Mouse (Mus musculus) WW6 (cell line): ENCODE data around the gene Rasl10a.
A peak's percentile ranks its signal among the peaks of the same experiment; 100 is the strongest.
"Not testable (repeated sequence)": the region's sequence is repeated elsewhere in the genome, so short reads cannot be mapped to it uniquely, and the experiment has no call there.

ENCODE experiments used
- DNase-seq: peaks from one replicate; pipeline ENCODE4 v3.0.0-alpha.2; 2013; ENCODE audit warnings: low read depth, low spot score

Gene Rasl10a

DNA sequence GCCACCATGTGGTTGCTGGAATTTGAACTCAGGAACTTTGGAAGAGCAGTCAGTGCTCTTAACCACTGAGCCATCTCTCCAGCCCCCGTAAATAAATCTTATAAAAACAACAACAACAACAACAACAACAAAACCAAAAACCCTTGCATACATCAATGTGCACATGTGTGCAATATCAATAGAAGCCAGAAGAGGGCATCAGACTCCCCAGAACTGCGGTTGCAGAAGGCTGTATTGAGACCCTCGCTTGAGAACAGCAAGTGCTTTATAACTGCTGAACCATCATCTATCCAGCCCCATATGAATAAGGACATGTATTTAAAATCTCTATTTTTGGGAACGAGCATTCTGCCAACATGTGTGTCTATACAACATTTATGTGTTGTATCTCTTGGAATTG lies 17.0 kb downstream of the Rasl10a start:
- no peak for DNase-seq

GRCm38 (mm10) chr11:5075760-5076159 lies 17.8 kb downstream of the Rasl10a start:
- no peak for DNase-seq

DNA sequence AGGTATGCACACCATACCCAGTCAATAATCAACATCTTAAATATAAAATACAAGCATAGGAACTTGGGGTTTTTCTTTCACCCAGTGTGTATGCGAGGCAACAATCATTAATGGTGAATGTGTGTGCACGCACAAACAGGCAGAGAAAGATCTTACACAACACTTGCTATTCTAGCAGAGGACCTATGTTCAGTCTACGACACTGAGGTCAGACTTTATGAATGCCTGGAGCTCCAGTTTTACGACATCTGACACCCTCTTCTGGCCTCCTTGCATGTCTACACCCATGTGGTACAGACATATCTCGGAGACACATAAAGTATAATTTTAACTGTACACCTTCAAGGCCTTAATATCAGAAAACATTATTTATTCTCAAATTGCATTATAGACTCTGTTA lies 18.9 kb downstream of the Rasl10a start:
- not testable (repeated sequence) for DNase-seq

GRCm38 (mm10) chr11:5089147-5089546 lies 31.2 kb downstream of the Rasl10a start:
- no peak for DNase-seq

DNA sequence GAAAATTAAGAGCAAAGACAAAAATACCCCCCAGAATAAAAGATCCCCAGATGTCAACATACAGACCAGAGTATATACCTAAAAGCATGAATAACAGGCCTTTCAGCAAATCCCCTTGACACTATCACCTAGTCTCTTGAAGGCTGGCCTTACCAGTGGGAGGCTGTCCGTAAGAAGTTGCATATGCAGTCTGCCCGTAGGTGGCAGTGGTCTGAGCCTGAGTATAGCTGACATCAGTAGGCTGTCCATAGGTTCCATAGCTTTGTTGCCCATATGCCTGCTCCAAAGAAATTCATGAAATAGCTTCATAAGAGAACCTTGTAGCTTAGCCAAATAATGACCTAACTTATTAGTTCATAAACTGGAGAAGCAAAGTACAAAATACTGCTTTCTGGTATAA lies 33.8 kb downstream of the Rasl10a start:
- DNase-seq, result no peak

DNA sequence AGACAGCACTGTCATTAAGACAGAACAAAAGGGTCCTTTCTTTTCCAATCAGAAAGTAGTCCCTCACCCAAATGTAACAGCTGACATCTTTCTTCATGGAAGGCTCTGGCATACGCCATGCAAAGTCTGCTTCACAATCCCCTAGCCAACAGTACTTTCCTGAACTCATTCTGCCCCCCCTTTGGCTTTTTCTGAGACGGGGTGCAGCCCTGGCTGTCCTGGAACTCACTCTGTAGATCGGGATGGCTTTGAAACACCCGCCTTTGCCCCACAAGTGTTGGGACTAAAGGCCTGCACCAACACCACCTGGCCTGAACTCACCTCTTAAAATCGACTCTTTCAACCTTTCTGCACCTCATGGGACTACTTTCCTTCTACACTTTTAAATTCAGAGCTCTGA lies 37.9 kb downstream of the Rasl10a start:
- no peak for DNase-seq

DNA sequence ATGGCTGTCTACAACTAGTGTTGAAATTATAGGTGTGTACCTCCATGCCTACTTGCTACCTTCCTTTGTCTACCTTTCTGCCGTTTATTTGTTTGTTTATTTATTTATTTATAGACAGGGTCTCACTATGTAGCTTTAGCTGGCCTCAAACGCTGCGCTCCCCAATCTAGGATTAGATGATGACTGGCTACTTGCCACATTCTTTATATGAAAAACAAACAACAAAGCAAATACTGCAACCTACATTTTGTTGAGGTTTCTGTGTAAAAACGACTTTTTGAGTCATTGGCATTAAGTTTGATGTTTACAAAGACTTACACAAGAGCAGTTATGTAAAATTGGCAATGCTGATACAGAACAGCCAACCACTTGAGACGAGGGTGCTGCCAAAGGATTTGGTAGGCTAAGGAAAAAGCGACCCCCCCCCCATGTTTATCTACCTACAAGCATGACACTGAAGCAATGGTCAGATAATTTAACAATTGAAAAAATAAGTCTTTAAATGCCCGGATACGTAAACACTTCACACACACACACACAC lies 38.6 kb downstream of the Rasl10a start:
- DNase-seq, result no peak

DNA sequence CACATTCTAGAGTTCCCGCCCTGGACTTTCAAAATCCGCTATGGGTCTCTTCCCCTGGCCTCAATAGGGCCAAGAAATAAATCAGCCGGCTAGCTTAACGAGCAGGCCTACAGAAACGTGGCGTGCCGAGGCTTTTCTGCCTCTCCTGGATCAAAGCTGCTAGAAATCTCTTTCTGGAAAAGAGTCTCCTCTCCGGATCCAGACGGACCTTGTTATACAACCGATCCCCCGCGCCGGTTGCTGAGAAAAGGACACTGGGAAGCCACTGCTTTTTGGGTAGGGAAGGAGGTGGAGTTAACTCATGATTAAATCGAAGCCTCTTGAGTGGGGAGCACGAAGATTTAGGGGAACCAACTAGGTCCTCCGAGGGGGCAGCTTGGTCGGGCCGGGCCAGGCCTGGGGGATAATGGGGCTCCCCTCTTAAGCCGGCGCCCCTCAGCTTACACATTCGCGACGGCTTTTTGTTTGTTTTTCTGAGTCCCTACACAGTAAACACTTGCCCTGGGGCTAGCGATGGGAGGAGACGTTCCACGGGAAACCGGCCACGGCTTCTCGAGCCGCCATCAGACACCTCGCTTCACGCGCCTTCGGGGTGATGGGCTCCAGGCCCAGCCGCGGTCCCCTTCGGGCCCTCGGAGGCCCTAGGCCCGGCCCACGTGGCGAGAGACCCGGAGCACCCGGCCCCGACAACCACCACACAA lies 40.3 kb downstream of the Rasl10a start:
- DNase-seq, result no peak

DNA sequence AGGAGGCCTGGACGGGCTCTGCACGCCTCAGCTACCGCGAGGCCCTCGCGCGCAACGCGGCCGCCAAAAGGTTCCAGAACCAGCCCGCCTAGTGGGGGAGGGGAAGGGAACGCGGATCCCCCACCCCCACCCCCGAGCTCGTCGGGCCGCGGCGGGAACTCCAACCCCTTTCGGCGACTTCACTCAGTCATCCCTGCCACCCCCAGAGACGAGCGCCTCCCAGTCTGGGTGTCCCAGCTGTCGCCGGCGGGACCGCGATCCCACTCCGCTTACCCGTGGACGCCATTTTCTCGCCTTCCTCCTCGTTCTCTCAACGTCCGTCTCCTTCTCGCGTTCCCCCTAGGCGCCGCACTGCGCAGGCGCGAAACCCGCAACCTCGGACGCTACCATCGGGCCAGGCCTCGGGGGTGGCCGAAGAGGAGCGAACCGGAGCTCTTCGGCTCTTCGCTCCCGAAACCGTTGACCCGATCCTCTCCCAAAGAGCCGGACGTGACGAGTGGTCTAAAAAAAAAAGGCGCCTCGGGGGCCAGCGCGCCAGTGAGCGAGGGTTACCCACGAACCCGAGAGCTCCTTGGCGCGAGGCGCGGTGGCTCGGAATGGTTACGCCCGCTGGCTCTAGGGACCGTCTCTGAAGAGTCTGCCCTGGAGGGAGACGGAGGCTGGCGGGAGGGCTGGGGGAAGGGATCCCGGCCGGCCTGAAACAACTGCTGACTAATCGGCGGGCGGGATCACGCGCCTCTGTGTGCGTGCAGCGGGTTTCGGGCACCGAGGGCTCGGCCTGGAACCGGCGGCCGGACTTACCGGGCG lies 41.0 kb downstream of the Rasl10a start, which contains the start of the genes Rhbdd3 and Ewsr1:
Rhbdd3 (plus strand) TSS at position 191 of the 807 bp plus-strand sequence.
Ewsr1 (minus strand) TSS at position 531 of the 807 bp plus-strand sequence.
- DNase-seq, result peak; percentile 96

DNA sequence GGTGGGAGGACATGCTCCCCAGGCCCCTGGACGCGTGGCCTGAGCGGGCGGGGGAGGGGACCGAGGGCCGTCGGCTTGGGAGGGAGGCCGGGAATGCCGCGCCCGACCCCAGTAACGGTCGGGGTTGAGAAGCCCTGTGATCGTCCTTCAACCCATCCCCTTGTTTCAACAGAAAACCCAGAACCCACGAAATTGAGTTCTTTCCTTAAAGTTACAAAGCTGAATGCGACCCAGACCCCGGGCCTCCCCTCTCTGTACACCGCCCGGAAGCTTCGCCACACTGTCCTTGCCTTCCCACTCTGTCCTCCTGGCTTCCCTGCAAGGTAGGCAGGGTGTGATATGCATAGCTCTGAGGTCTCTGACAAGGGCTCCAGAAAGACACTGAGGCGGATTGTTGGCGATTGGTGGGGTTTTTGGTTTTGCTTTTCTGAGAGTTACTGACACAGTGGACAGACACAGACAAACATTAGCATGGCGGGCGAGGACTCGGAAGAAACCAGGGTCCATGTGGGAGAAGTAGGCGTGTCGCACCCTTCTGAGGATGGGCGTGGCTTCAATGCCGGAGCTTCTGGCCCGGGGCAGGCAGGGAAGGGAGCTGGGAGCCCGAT lies 41.8 kb downstream of the Rasl10a start:
- peak; percentile 71 for DNase-seq

DNA sequence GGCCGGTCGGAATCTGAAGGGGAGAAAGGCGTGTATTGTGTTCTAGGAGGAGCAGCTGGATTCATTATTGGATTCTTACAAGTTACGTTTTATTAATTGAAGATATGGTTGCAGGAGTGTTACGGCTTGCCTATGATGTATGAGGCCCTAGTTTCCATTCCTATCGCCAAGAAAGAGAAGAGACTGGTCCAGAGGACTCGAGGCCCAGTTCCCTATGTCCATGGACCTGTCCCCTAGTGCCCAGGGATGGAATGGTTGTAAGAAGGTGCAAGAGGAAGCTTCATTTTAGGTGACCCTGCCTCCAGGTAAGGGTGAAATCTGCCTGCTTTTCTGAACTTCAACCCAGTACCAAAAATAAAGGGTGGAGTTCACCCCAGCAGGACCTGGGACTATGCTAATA lies 42.4 kb downstream of the Rasl10a start:
- no peak for DNase-seq

DNA sequence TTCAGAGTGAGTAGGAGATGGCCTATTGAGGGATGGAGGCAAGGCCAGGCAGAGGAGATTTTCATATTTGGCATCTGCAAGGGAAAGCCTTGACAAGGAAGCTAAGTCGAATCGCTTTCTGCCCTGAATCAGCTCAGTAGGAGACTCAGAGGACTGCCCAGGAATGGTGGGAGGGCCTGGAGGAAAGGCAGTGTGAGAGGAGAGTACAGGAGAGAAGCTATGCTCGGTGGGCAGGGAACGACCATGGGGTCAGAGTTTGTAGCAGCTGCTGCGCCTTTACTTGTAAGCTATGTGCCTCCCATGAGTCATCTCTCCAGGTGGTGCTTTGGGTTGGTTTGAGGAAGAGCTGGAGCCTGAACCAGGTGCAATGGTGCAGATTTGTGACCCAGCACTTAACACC lies 42.9 kb downstream of the Rasl10a start:
- no peak for DNase-seq

- DNase-seq, result no peak
Observed at GRCm38 (mm10) chr11:5101641-5102040, 43.7 kb downstream of the Rasl10a start.

DNA sequence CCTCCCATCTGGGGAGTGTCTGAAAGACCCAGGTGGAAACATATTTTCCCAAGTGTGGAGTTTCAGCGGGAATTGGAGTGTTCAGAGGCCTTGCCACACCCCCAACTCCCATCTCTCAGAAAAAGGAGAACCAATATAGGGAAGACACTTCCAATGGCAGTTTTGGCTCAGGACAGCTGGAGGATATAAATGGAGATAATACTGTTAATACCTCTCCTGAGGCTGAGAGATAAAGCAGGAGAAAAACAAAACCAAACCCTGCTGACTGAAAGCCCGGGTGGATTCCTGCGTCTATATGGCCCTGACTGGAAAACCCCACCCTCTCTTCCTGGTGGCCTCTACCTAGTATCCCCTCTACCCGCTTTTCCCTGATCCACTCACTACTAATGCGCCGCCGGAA lies 44.5 kb downstream of the Rasl10a start:
- no peak for DNase-seq

GRCm38 (mm10) chr11:5103986-5104509 lies 46.1 kb downstream of the Rasl10a start:
- DNase-seq, result no peak

GRCm38 (mm10) chr11:5109441-5109840 lies 51.5 kb downstream of the Rasl10a start:
- no peak for DNase-seq
